Mouse (Mus musculus): ENCODE results near the gene Gm8897. TPM values are rescaled to one million over a fixed set of nuclear protein-coding genes. Genes with fewer than 3 reads are reported as not detected.
"Not testable (repeated sequence)": the region's sequence is repeated elsewhere in the genome, so short reads cannot be mapped to it uniquely, and the experiment has no call there.

The Gm8897 gene
- total RNA-seq (2021) (not detected), polyA plus RNA-seq (2012; rRNA removed) (not detected in 2 replicates)
- long read RNA-seq, result 0 reads

DNA sequence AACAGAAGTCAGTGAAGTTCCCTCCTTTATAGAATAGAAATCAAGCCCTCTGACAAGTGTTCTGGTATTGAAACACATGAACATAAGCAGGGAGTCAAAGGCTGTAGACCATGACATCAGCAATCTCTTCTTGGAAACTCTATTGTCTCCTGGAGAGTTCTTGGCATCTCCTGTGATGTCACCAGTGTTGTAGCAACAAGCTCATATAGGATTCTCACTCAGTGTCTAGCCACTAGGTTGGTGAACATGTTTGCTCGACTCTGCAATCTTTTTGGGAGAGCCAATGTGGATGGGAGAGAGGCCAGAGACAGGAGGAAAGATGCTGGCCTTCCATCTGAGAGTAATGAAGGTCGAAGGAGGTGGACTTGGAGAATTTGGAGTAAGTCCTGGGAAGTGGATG lies at the start of gene Gm8897:
TSS of gene Gm8897 (plus strand) at position 301 of the 400 bp plus-strand sequence.
- DNase-seq, result not testable (repeated sequence)

- not testable (repeated sequence) for DNase-seq
Measured at GRCm38 (mm10) chr5:11416691-11417090, 473 bp downstream of the Gm8897 start.

Other genes starting within 250 kb of the Gm8897 start
- gene Gm5861, start 233.3 kb upstream of the Gm8897 start, total RNA-seq (2021), result not detected
- not detected in 2 replicates for gene Gm5861, start 233.3 kb upstream of the Gm8897 start, polyA plus RNA-seq (2012; rRNA removed)
- not detected for gene Gm8890, start 160.4 kb upstream of the Gm8897 start, total RNA-seq (2021)
- not detected in 2 replicates for gene Gm8890, start 160.4 kb upstream of the Gm8897 start, polyA plus RNA-seq (2012; rRNA removed)
- not detected for gene Speer1, start 74.9 kb upstream of the Gm8897 start, total RNA-seq (2021)
- not detected in 2 replicates for gene Speer1, start 74.9 kb upstream of the Gm8897 start, polyA plus RNA-seq (2012; rRNA removed)
- not detected for gene Gm8906, start 86.3 kb downstream of the Gm8897 start, total RNA-seq (2021)
- gene Gm8906, start 86.3 kb downstream of the Gm8897 start, polyA plus RNA-seq (2012; rRNA removed), result not detected in 2 replicates
- gene Gm6460, start 178.5 kb downstream of the Gm8897 start, total RNA-seq (2021), result not detected
- gene Gm6460, start 178.5 kb downstream of the Gm8897 start, polyA plus RNA-seq (2012; rRNA removed), result not detected in 2 replicates